Mouse (Mus musculus) urinary bladder, postnatal 10 days (tissue): ENCODE results near the gene Olfr1431.
"Not testable (repeated sequence)": the region's sequence is repeated elsewhere in the genome, so short reads cannot be mapped to it uniquely, and the experiment has no call there.

ENCODE experiments used
- DNase-seq: peaks from one replicate; pipeline ENCODE4 v3.0.0; 2022; ENCODE audit warnings: low spot score

The Olfr1431 gene

GRCm38 (mm10) chr19:12200334-12200733 is at the start of gene Olfr1431:
Gene Olfr1431 (plus strand): TSS chr19:12200634.
- DNase-seq = no peak

- DNase-seq = not testable (repeated sequence)
These were observed 30.3 kb upstream of the Olfr1431 start, which contains the start of gene Olfr1555-ps1 for GRCm38 (mm10) chr19:12170062-12170599. Gene Olfr1555-ps1 (minus strand): TSS chr19:12170112.

GRCm38 (mm10) chr19:12175431-12175830 is 25.0 kb upstream of the Olfr1431 start:
- not testable (repeated sequence) for DNase-seq

GRCm38 (mm10) chr19:12199076-12199475 is 1.4 kb upstream of the Olfr1431 start:
- DNase-seq = not testable (repeated sequence)

- not testable (repeated sequence) for DNase-seq
These were observed 32.1 kb downstream of the Olfr1431 start, which contains the start of gene Olfr1432 for GRCm38 (mm10) chr19:12232496-12232895. Gene Olfr1432 (minus strand): TSS chr19:12232596.

GRCm38 (mm10) chr19:12241559-12241958 is 41.1 kb downstream of the Olfr1431 start, which contains the start of gene Olfr262:
Gene Olfr262 (minus strand): TSS chr19:12241659.
- DNase-seq = no peak

- DNase-seq = no peak
These were observed 60.3 kb downstream of the Olfr1431 start, which contains the start of gene Olfr235 for GRCm38 (mm10) chr19:12260732-12261131. Gene Olfr235 (plus strand): TSS chr19:12261032.
